Mouse (Mus musculus) liver, embryonic 14.5 days (tissue): ENCODE measurements around the gene Fam131b. TPM values are rescaled to one million over a fixed set of nuclear protein-coding genes. Genes with fewer than 3 reads are reported as not detected.

Experiments used
- ATAC-seq: fragments of 200-750 bp; cut with Nextera tagmentation; 2 replicates; pipeline ENCODE4 v1.8.0; 2017; ENCODE audit warnings: moderate number of reproducible peaks, mild to moderate bottlenecking, moderate library complexity; ENCODE audit not compliant: insufficient read depth
- DNase-seq, 3 experiments: peaks; one replicate each; pipeline ENCODE4 v3.0.0-alpha.2; 2012 to 2013; ENCODE audit warnings: low read depth in 3 of 3, low spot score in 3 of 3
- H3K27ac ChIP-seq: fragments of 300-500 bp; sonication (generic); 2 replicates; pipeline ENCODE4 v1.5.1; 2014; ENCODE audit warnings: moderate library complexity, mild to moderate bottlenecking, control low read depth, inconsistent platforms
- H3K27me3 ChIP-seq: fragments of 300-500 bp; sonication (generic); 2 replicates; pipeline ENCODE4 v1.6.1; 2014; ENCODE audit warnings: mild to moderate bottlenecking, low read length, moderate library complexity; ENCODE audit not compliant: control insufficient read depth, insufficient read depth
- H3K36me3 ChIP-seq: fragments of 300-500 bp; sonication (generic); replicated peaks from 2 replicates; pipeline ENCODE4 v1.6.1; 2014; ENCODE audit warnings: low read depth; ENCODE audit not compliant: control insufficient read depth, insufficient read depth
- H3K4me1 ChIP-seq, 2 experiments: fragments of 200-500 bp in 1 of 2; fragments of 300-500 bp in 1 of 2; sonication (generic) in 1 of 2; replicated peaks; 2 replicates each; pipeline ENCODE4 v1.6.1; 2012 to 2014; ENCODE audit warnings: antibody characterized with exemption in 1 of 2, inconsistent platforms in 1 of 2, low read length in 1 of 2; ENCODE audit not compliant: control insufficient read depth in 2 of 2, insufficient read depth in 2 of 2
- H3K4me2 ChIP-seq: fragments of 300-500 bp; sonication (generic); 2 replicates; pipeline ENCODE4 v1.6.1; 2014; ENCODE audit warnings: low read depth, mild to moderate bottlenecking, control low read depth, moderate library complexity
- H3K4me3 ChIP-seq, 2 experiments: fragments of 200-500 bp in 1 of 2; fragments of 300-500 bp in 1 of 2; sonication (generic) in 1 of 2; 2 replicates each; pipeline ENCODE4 v1.5.1; 2012 to 2014; ENCODE audit warnings: low read depth in 2 of 2, low read length in 2 of 2, mild to moderate bottlenecking in 2 of 2, control low read depth in 1 of 2, inconsistent platforms in 1 of 2, moderate library complexity in 1 of 2; ENCODE audit not compliant: insufficient read depth in 1 of 2
- H3K9ac ChIP-seq: fragments of 300-500 bp; sonication (generic); replicated peaks from 2 replicates; pipeline ENCODE4 v1.6.1; 2014; ENCODE audit warnings: mild to moderate bottlenecking, control low read depth, moderate library complexity
- H3K9me3 ChIP-seq: fragments of 300-500 bp; sonication (generic); 2 replicates; pipeline ENCODE4 v1.6.1; 2016; ENCODE audit warnings: low read length, mixed read lengths; ENCODE audit not compliant: control insufficient read depth
- CTCF ChIP-seq: IDR thresholded peaks from 2 replicates; pipeline ENCODE4 v1.5.1; 2016; ENCODE audit warnings: antibody characterized with exemption, low read depth, control low read depth
- EP300 ChIP-seq: IDR thresholded peaks from 2 replicates; pipeline ENCODE4 v1.6.1; 2016; ENCODE audit warnings: antibody characterized with exemption, low read depth
- WGBS: fragments of 180-500 bp; shearing (Covaris S2); extraction: QIAGEN DNeasy Blood & Tissue Kit; methylation state at CpG from one replicate; pipeline ENCODE4 v1.1.7; 2014; ENCODE audit not compliant: insufficient replicate concordance; 5-methylcytosine and 5-hydroxymethylcytosine counted together
- polyA plus RNA-seq, 2 experiments: library from polyadenylated mRNA; depleted of rRNA in 1 of 2; stranded (reverse) in 1 of 2; unstranded in 1 of 2; fragments of >200 nt; fragmentation: Nextera tagmentation in 1 of 2; extraction: Ambion mirVana in 1 of 2; gene quantifications; 2 replicates each; pipeline versions ENCODE4 v1.2.1 to v1.2.3; 2012 to 2014

Fam131b gene
- polyA plus RNA-seq, 2 experiments = 0.08 TPM; not detected in 1

GRCm38 (mm10) chr6:42339981-42340380 is 15.5 kb upstream of the Fam131b start:
- Histone ChIP-seq H3K4me2 (no peak overlapping the region), H3K36me3 (no peaks in the 10 kb centered on the region), H3K4me3 (no peak overlapping the region), H3K27ac (no peak overlapping the region), H3K27me3 (no peaks in the 10 kb centered on the region), H3K4me1 (no peaks in the 10 kb centered on the region), H3K9ac (no peak overlapping the region), H3K9me3 (no peaks in the 10 kb centered on the region)
- ATAC-seq (no peak), DNase-seq (no peak)
- TF ChIP-seq EP300 = no peak
- no peak for TF ChIP-seq CTCF
- WGBS = 55% methylated on average over 5 of the region's 5 CpGs

- Histone ChIP-seq H3K36me3 (no peaks in the 10 kb centered on the region), H3K4me2 (no peak overlapping the region), H3K27ac (no peak overlapping the region), H3K4me1 (no peaks in the 10 kb centered on the region), H3K9ac (no peak overlapping the region), H3K27me3 (no peaks in the 10 kb centered on the region), H3K4me3 (no peak overlapping the region), H3K9me3 (no peaks in the 10 kb centered on the region)
- no peak for DNase-seq
- WGBS = 62% methylated on average over 2 of the region's 2 CpGs
- TF ChIP-seq EP300 (no peak), CTCF (no peak)
- no peak for ATAC-seq
Measured at GRCm38 (mm10) chr6:42339189-42339588, 14.7 kb upstream of the Fam131b start.

GRCm38 (mm10) chr6:42330946-42331345 is 6.5 kb upstream of the Fam131b start:
- Histone ChIP-seq H3K9ac (no peak overlapping the region), H3K4me1 (peaks cover 0 to 2% of the 10 kb centered on the region in 2 experiments; a peak in 2 of 4 replicates), H3K36me3 (no peaks in the 10 kb centered on the region), H3K27ac (no peak overlapping the region), H3K4me3 (no peak overlapping the region), H3K4me2 (no peak overlapping the region), H3K27me3 (no peaks in the 10 kb centered on the region), H3K9me3 (no peaks in the 10 kb centered on the region)
- WGBS = 68% methylated on average over 3 of the region's 3 CpGs
- DNase-seq = no peak
- ATAC-seq = no peak
- no peak for TF ChIP-seq EP300
- TF ChIP-seq CTCF = no peak

- DNase-seq = no peak
- TF ChIP-seq EP300 (no peak), CTCF (no peak)
- no peak overlapping the region for H3K4me3 ChIP-seq
- no peaks in the 10 kb centered on the region for H3K36me3 ChIP-seq
- H3K9me3 ChIP-seq = no peaks in the 10 kb centered on the region
- no peak overlapping the region for H3K4me2 ChIP-seq
- no peak for ATAC-seq
- no peak overlapping the region for H3K9ac ChIP-seq
- no peak overlapping the region for H3K27ac ChIP-seq
- 54% methylated on average over 3 of the region's 3 CpGs for WGBS
- peaks cover 4% of the 10 kb centered on the region for H3K27me3 ChIP-seq
- peaks cover 0 to 2% of the 10 kb centered on the region in 2 experiments; a peak in 2 of 4 replicates for H3K4me1 ChIP-seq
Measured at GRCm38 (mm10) chr6:42330216-42330615, 5.8 kb upstream of the Fam131b start.

- no peak overlapping the region for H3K4me3 ChIP-seq
- H3K27me3 ChIP-seq = peaks cover 19% of the 10 kb centered on the region
- 21% methylated on average over 3 of the region's 3 CpGs for WGBS
- DNase-seq (no peak), ATAC-seq (peak; percentile 48; the same call in 1 of the 2 replicates)
- H3K9me3 ChIP-seq = no peaks in the 10 kb centered on the region
- H3K9ac ChIP-seq = no peak overlapping the region
- no peak overlapping the region for H3K27ac ChIP-seq
- no peaks in the 10 kb centered on the region for H3K36me3 ChIP-seq
- H3K4me2 ChIP-seq = no peak overlapping the region
- TF ChIP-seq CTCF (no peak), EP300 (no peak)
- peaks cover 0 to 3% of the 10 kb centered on the region in 2 experiments; a peak in 2 of 4 replicates for H3K4me1 ChIP-seq
Measured at GRCm38 (mm10) chr6:42328757-42329156, 4.3 kb upstream of the Fam131b start.
